Mouse (Mus musculus) stomach, embryonic 14.5 days (tissue): ENCODE measurements at regions not wholly inside any gene's neighbourhood (a gene's known extent, or its start where the extent isn't known, plus 50 kb on each side); places are given as distances from the start of the nearest gene placed in this dataset.

Source experiments
- ATAC-seq: fragments of 200-750 bp; cut with Nextera tagmentation; 2 replicates; pipeline ENCODE4 v1.8.0; 2017; ENCODE audit warnings: low read depth, moderate TSS enrichment; ENCODE audit not compliant: insufficient number of reproducible peaks, insufficient read depth, low FRiP score
- H3K27ac ChIP-seq: fragments of 300-500 bp; sonication (generic); 2 replicates; pipeline ENCODE4 v1.5.1; 2014; ENCODE audit warnings: mild to moderate bottlenecking, low read length, moderate library complexity, mixed read lengths
- H3K27me3 ChIP-seq: fragments of 300-500 bp; sonication (generic); 2 replicates; pipeline ENCODE4 v1.6.1; 2014; ENCODE audit warnings: low read length, control low read depth, mixed read lengths; ENCODE audit not compliant: control insufficient read depth, insufficient read depth
- H3K36me3 ChIP-seq: fragments of 300-500 bp; sonication (generic); 2 replicates; pipeline ENCODE4 v1.6.1; 2014; ENCODE audit warnings: mild to moderate bottlenecking, control low read depth, low read length, moderate library complexity, mixed read lengths; ENCODE audit not compliant: control insufficient read depth, insufficient read depth
- H3K4me1 ChIP-seq: fragments of 300-500 bp; sonication (generic); 2 replicates; pipeline ENCODE4 v1.6.1; 2014; ENCODE audit warnings: low read length, control low read depth, mixed read lengths; ENCODE audit not compliant: control insufficient read depth, insufficient read depth
- H3K4me2 ChIP-seq: fragments of 300-500 bp; sonication (generic); replicated peaks from 2 replicates; pipeline ENCODE4 v1.6.1; 2014; ENCODE audit warnings: low read depth, low read length, control low read depth
- H3K4me3 ChIP-seq: fragments of 300-500 bp; sonication (generic); 2 replicates; pipeline ENCODE4 v1.5.1; 2014; ENCODE audit warnings: low read depth, low read length, control low read depth
- H3K9ac ChIP-seq: fragments of 300-500 bp; sonication (generic); replicated peaks from 2 replicates; pipeline ENCODE4 v1.6.1; 2014; ENCODE audit warnings: low read depth, mild to moderate bottlenecking, control low read depth, low read length, moderate library complexity, mixed read lengths
- H3K9me3 ChIP-seq: fragments of 300-500 bp; sonication (generic); 2 replicates; pipeline ENCODE4 v1.6.1; 2016; ENCODE audit warnings: low read depth, low read length, control low read depth; ENCODE audit not compliant: control insufficient read depth
- WGBS: fragments of 180-500 bp; shearing (Covaris S2); extraction: QIAGEN DNeasy Blood & Tissue Kit; methylation state at CpG from one replicate; pipeline ENCODE4 v1.1.7; 2014; 5-methylcytosine and 5-hydroxymethylcytosine counted together

- no peaks in the 10 kb centered on the region for H3K36me3 ChIP-seq
- no peaks in the 10 kb centered on the region for H3K27me3 ChIP-seq
- H3K27ac ChIP-seq = peak overlapping the region; percentile 35; the same call in 1 of the 2 replicates
- no peaks in the 10 kb centered on the region for H3K9me3 ChIP-seq
- ATAC-seq = no peak; the same call in 1 of the 2 replicates
- no peak overlapping the region for H3K4me3 ChIP-seq
- H3K9ac ChIP-seq = no peak overlapping the region
- no peak overlapping the region for H3K4me2 ChIP-seq
- H3K4me1 ChIP-seq = no peaks in the 10 kb centered on the region
- WGBS = 51% methylated on average over 8 of the region's 8 CpGs
Observed at GRCm38 (mm10) chr15:6237726-6238125, 61.9 kb upstream of the Dab2 start.

- 3% methylated on average over 6 of the region's 6 CpGs for WGBS
Observed at GRCm38 (mm10) chr15:6238133-6238532, 61.5 kb upstream of the Dab2 start.

GRCm38 (mm10) chr15:6238755-6239154 is 60.8 kb upstream of the Dab2 start:
- Histone ChIP-seq H3K36me3 (no peaks in the 10 kb centered on the region), H3K9me3 (no peaks in the 10 kb centered on the region), H3K27ac (no peak overlapping the region), H3K4me2 (no peak overlapping the region), H3K27me3 (no peaks in the 10 kb centered on the region), H3K4me1 (no peaks in the 10 kb centered on the region), H3K4me3 (no peak overlapping the region), H3K9ac (no peak overlapping the region)
- ATAC-seq = no peak
- WGBS = 88% methylated on average over 3 of the region's 3 CpGs

More at GRCm38 (mm10) chr15:6238133-6238532, 61.5 kb upstream of the Dab2 start:
- Histone ChIP-seq H3K36me3 (no peaks in the 10 kb centered on the region), H3K27ac (peak overlapping the region; percentile 35; the same call in 1 of the 2 replicates), H3K9me3 (no peaks in the 10 kb centered on the region), H3K9ac (no peak overlapping the region), H3K27me3 (no peaks in the 10 kb centered on the region), H3K4me1 (no peaks in the 10 kb centered on the region), H3K4me3 (no peak overlapping the region), H3K4me2 (no peak overlapping the region)
- ATAC-seq = no peak; the same call in 1 of the 2 replicates

GRCm38 (mm10) chr15:6242132-6242531 is 57.5 kb upstream of the Dab2 start:
- Histone ChIP-seq H3K27me3 (no peaks in the 10 kb centered on the region), H3K4me3 (no peak overlapping the region), H3K36me3 (no peaks in the 10 kb centered on the region), H3K27ac (no peak overlapping the region), H3K9ac (no peak overlapping the region), H3K4me1 (no peaks in the 10 kb centered on the region), H3K9me3 (no peaks in the 10 kb centered on the region), H3K4me2 (no peak overlapping the region)
- ATAC-seq = no peak
- WGBS = 61% methylated on average over 4 of the region's 4 CpGs

- no peak overlapping the region for H3K4me2 ChIP-seq
- H3K4me1 ChIP-seq = no peaks in the 10 kb centered on the region
- no peaks in the 10 kb centered on the region for H3K36me3 ChIP-seq
- H3K9me3 ChIP-seq = no peaks in the 10 kb centered on the region
- no peak overlapping the region for H3K9ac ChIP-seq
- H3K27ac ChIP-seq = no peak overlapping the region
- no peaks in the 10 kb centered on the region for H3K27me3 ChIP-seq
- no peak overlapping the region for H3K4me3 ChIP-seq
- ATAC-seq = no peak
- WGBS = 57% methylated on average over 7 of the region's 7 CpGs
Observed at GRCm38 (mm10) chr15:6244401-6244800, 55.2 kb upstream of the Dab2 start.

GRCm38 (mm10) chr15:6245950-6246894 is 53.4 kb upstream of the Dab2 start:
- Histone ChIP-seq H3K4me2 (no peak overlapping the region), H3K36me3 (no peaks in the 10 kb centered on the region), H3K9ac (no peak overlapping the region), H3K27me3 (no peaks in the 10 kb centered on the region), H3K9me3 (no peaks in the 10 kb centered on the region), H3K4me3 (no peak overlapping the region), H3K4me1 (no peaks in the 10 kb centered on the region), H3K27ac (no peak overlapping the region)
- 51% methylated on average over 9 of the region's 9 CpGs for WGBS
- ATAC-seq = no peak

- H3K9me3 ChIP-seq = no peaks in the 10 kb centered on the region
- H3K4me1 ChIP-seq = no peaks in the 10 kb centered on the region
- H3K36me3 ChIP-seq = no peaks in the 10 kb centered on the region
- WGBS = 74% methylated on average over 4 of the region's 4 CpGs
- H3K9ac ChIP-seq = no peak overlapping the region
- H3K4me3 ChIP-seq = no peak overlapping the region
- no peak for ATAC-seq
- H3K4me2 ChIP-seq = no peak overlapping the region
- H3K27me3 ChIP-seq = no peaks in the 10 kb centered on the region
- no peak overlapping the region for H3K27ac ChIP-seq
Observed at GRCm38 (mm10) chr15:6248470-6248869, 51.1 kb upstream of the Dab2 start.
